ENCODE assay signal across 9 mouse cellular contexts in genomic region chr17:36193546-36194141, GRCm38 (mm10). TPM values are rescaled to one million over a fixed set of nuclear protein-coding genes. Genes with fewer than 3 reads are reported as not detected.
A peak's percentile ranks its signal among the peaks of the same experiment; 100 is the strongest.
DNase-seq lines count a peak whose midpoint lies in the region; ATAC-seq and TF ChIP-seq lines count a peak whose summit lies in the region.
"Had no signal": no experiment of that assay in that cellular context is flagged by ENCODE, and none has a peak within 500 bp of the region (broad histone marks: within the 10 kb centered on the region; RNA-seq: fewer than 3 reads in every experiment).

No protein-coding gene starts in this region.

- TF ChIP-seq POLR2A in spleen, adult 2 months (IDR thresholded peaks at IDR 0.05; ENCODE audit: low read depth, low read length): no peak

- 25% methylated on average over 8 of the region's 8 CpGs for WGBS in heart, embryonic 12.5 days
- WGBS in intestine, postnatal 0 days: 22% methylated on average over 8 of the region's 8 CpGs
- 35% methylated on average over 8 of the region's 8 CpGs for WGBS in midbrain, embryonic 16.5 days
- 24% methylated on average over 8 of the region's 8 CpGs for WGBS in spleen, adult 2 months

- peak; percentile 89 for TF ChIP-seq CTCF in intestine, postnatal 0 days (IDR thresholded peaks at IDR 0.05; ENCODE audit: low read depth)
- peak; percentile 76; the same call in 1 of the 2 replicates for TF ChIP-seq CTCF in spleen, adult 2 months (IDR thresholded peaks at IDR 0.05; ENCODE audit: extremely low read depth, insufficient read depth, insufficient read length, insufficient replicate concordance)

- no peak overlapping the region for H3K9ac ChIP-seq in heart, embryonic 12.5 days
- no peak overlapping the region for H3K9ac ChIP-seq in intestine, postnatal 0 days (ENCODE audit: low read depth, low read length)
- no peak overlapping the region for H3K9ac ChIP-seq in midbrain, embryonic 16.5 days (ENCODE audit: low read depth, low read length)
- H3K9ac ChIP-seq: liver, embryonic 15.5 days had no signal

- ATAC-seq in heart, embryonic 12.5 days (ENCODE audit: insufficient number of reproducible peaks, low FRiP score): no peak
- ATAC-seq in erythroid progenitor cell, adult 5-6 weeks (replicated peaks; ENCODE audit: low FRiP score, poor library complexity, severe bottlenecking): peak; percentile 64; the same call in 1 of the 2 replicates
- ATAC-seq in intestine, postnatal 0 days: no peak
- peak; percentile 66; the same call in 1 of the 2 replicates for ATAC-seq in midbrain, embryonic 16.5 days

- intact Hi-C loops in left cerebral cortex, postnatal 36 days (cut with DNase I): loop anchor here (10.0 kb wide), 2 partner anchors 129 to 199 kb away; no protein-coding TSS in a partner anchor

- DNase-seq in heart, adult 8-10 months (ENCODE audit: low spot score): peak; percentile 27
- peak; percentile 73 for DNase-seq in adrenal gland, postnatal 10 days
- peak; percentile 21 to 30 for DNase-seq in left cerebral cortex, postnatal 36 days (ENCODE audit: low spot score in 2 of 2)
- DNase-seq in spleen, adult 2 months (ENCODE audit: low read depth in 1 of 2, low spot score in 2 of 2): peak; percentile 53 to 58

- H3K4me1 ChIP-seq in heart, embryonic 12.5 days (replicated peaks): no peaks in the 10 kb centered on the region
- no peaks in the 10 kb centered on the region for H3K4me1 ChIP-seq in intestine, postnatal 0 days (replicated peaks; ENCODE audit: control insufficient read depth, insufficient read depth, low read length)
- no peaks in the 10 kb centered on the region for H3K4me1 ChIP-seq in midbrain, embryonic 16.5 days (ENCODE audit: control insufficient read depth, insufficient read depth, low read length)
- peaks cover 4% of the 10 kb centered on the region; the same call in 1 of the 2 replicates for H3K4me1 ChIP-seq in spleen, adult 2 months (ENCODE audit: control insufficient read depth, insufficient read depth, insufficient read length)
- H3K4me1 ChIP-seq: liver, embryonic 15.5 days had no signal

- no peaks in the 10 kb centered on the region for H3K36me3 ChIP-seq in heart, embryonic 12.5 days
- H3K36me3 ChIP-seq in intestine, postnatal 0 days (ENCODE audit: control insufficient read depth, insufficient read depth): no peaks in the 10 kb centered on the region
- H3K36me3 ChIP-seq in midbrain, embryonic 16.5 days (ENCODE audit: control insufficient read depth, insufficient read depth, low read length): no peaks in the 10 kb centered on the region
- no peaks in the 10 kb centered on the region for H3K36me3 ChIP-seq in spleen, adult 2 months (ENCODE audit: control insufficient read depth, insufficient read depth, low read length)
- H3K36me3 ChIP-seq: liver, embryonic 15.5 days had no signal

- H3K4me2 ChIP-seq in heart, embryonic 12.5 days: no peak overlapping the region
- no peak overlapping the region for H3K4me2 ChIP-seq in intestine, postnatal 0 days (replicated peaks; ENCODE audit: low read depth)
- no peak overlapping the region for H3K4me2 ChIP-seq in midbrain, embryonic 16.5 days (ENCODE audit: low read length)
- H3K4me2 ChIP-seq: liver, embryonic 15.5 days had no signal

- H3K4me3 ChIP-seq in heart, embryonic 12.5 days: no peak overlapping the region
- no peak overlapping the region for H3K4me3 ChIP-seq in intestine, postnatal 0 days (ENCODE audit: low read depth, low read length)
- no peak overlapping the region for H3K4me3 ChIP-seq in midbrain, embryonic 16.5 days (ENCODE audit: low read depth, low read length)
- H3K4me3 ChIP-seq in spleen, adult 2 months (ENCODE audit: extremely low read depth, insufficient read depth, insufficient read length): no peak overlapping the region
- H3K4me3 ChIP-seq: liver, embryonic 15.5 days had no signal

- H3K27me3 ChIP-seq in heart, embryonic 12.5 days (replicated peaks): peaks cover 77% of the 10 kb centered on the region
- H3K27me3 ChIP-seq in intestine, postnatal 0 days (replicated peaks; ENCODE audit: control insufficient read depth, insufficient read depth, low read length): no peaks in the 10 kb centered on the region
- H3K27me3 ChIP-seq in midbrain, embryonic 16.5 days (ENCODE audit: control insufficient read depth, insufficient read depth, low read depth, low read length): peaks cover 8% of the 10 kb centered on the region
- H3K27me3 ChIP-seq in spleen, adult 2 months (ENCODE audit: control insufficient read depth, insufficient read depth, low read length): no peaks in the 10 kb centered on the region

- no peaks in the 10 kb centered on the region for H3K9me3 ChIP-seq in heart, embryonic 12.5 days (replicated peaks)
- no peaks in the 10 kb centered on the region for H3K9me3 ChIP-seq in intestine, postnatal 0 days (ENCODE audit: control insufficient read depth)
- no peaks in the 10 kb centered on the region for H3K9me3 ChIP-seq in midbrain, embryonic 16.5 days (replicated peaks; ENCODE audit: control insufficient read depth, low read length, poor library complexity, severe bottlenecking)
- H3K9me3 ChIP-seq: liver, embryonic 15.5 days had no signal

- H3K27ac ChIP-seq in heart, embryonic 12.5 days (ENCODE audit: poor library complexity, severe bottlenecking): no peak overlapping the region
- no peak overlapping the region for H3K27ac ChIP-seq in intestine, postnatal 0 days (ENCODE audit: low read depth, low read length)
- H3K27ac ChIP-seq in midbrain, embryonic 16.5 days (ENCODE audit: low read length): no peak overlapping the region
- no peak overlapping the region for H3K27ac ChIP-seq in spleen, adult 2 months (ENCODE audit: insufficient read depth, low read length)
- H3K27ac ChIP-seq: liver, embryonic 15.5 days had no signal

RNA-seq across cellular contexts. Expression of gene H2-T3, which starts 3.6 kb away (rescaled TPM):
- not detected for total RNA-seq in heart, adult 8-10 months (2022)
- not detected in 2 replicates for polyA plus RNA-seq in heart, embryonic 12.5 days (2016; fragmentation: Nextera tagmentation; extraction: Ambion mirVana)
- total RNA-seq in adrenal gland, postnatal 10 days (2021): not detected
- total RNA-seq in erythroid progenitor cell, adult 5-6 weeks (2015; ENCODE audit: low replicate concordance): not detected in 2 replicates
- total RNA-seq in erythroid progenitor cell, adult 5-6 weeks (2017; ENCODE audit: low replicate concordance): not detected in 2 replicates
- 53.3 and 65.3 TPM in 2 replicates for polyA plus RNA-seq in intestine, postnatal 0 days (2015; fragmentation: Nextera tagmentation; extraction: Ambion mirVana)
- not detected for total RNA-seq in left cerebral cortex, postnatal 36 days (2021)
- not detected in 2 replicates for polyA plus RNA-seq in midbrain, embryonic 16.5 days (2015; fragmentation: Nextera tagmentation; extraction: Ambion mirVana)
- polyA plus RNA-seq in spleen, adult 2 months (2012; rRNA removed): not detected in 2 replicates
- polyA plus RNA-seq: liver, embryonic 15.5 days had no signal

RNA-seq across cellular contexts. Expression of gene Gm8909, which starts 25.3 kb away (rescaled TPM):
- not detected for total RNA-seq in heart, adult 8-10 months (2022)
- polyA plus RNA-seq in heart, embryonic 12.5 days (2016; fragmentation: Nextera tagmentation; extraction: Ambion mirVana): 0.18 TPM in 1 of 2 replicates, not detected in the other
- total RNA-seq in adrenal gland, postnatal 10 days (2021): under 1 TPM in 1 of 2 experiments, not detected in 1; 0.33 TPM
- not detected in 2 replicates for total RNA-seq in erythroid progenitor cell, adult 5-6 weeks (2015; ENCODE audit: low replicate concordance)
- total RNA-seq in erythroid progenitor cell, adult 5-6 weeks (2017; ENCODE audit: low replicate concordance): not detected in 2 replicates
- polyA plus RNA-seq in intestine, postnatal 0 days (2015; fragmentation: Nextera tagmentation; extraction: Ambion mirVana): 28.7 and 31.1 TPM in 2 replicates
- total RNA-seq in left cerebral cortex, postnatal 36 days (2021): not detected
- not detected in 2 replicates for polyA plus RNA-seq in midbrain, embryonic 16.5 days (2015; fragmentation: Nextera tagmentation; extraction: Ambion mirVana)
- 0.15 TPM in 1 of 2 replicates, not detected in the other for polyA plus RNA-seq in spleen, adult 2 months (2012; rRNA removed)
- polyA plus RNA-seq: liver, embryonic 15.5 days had no signal

Comparison
In these comparisons a context has a peak if more than half of its experiments do, and no peak if none do; other contexts are left out.
1. ATAC-seq: peak in erythroid progenitor cell, adult 5-6 weeks (single experiment) and midbrain, embryonic 16.5 days (single experiment); none in heart, embryonic 12.5 days (single experiment) and intestine, postnatal 0 days (single experiment).
2. Peak in every context shown above with its lines, with median percentiles within 50 percentile points of each other: DNase-seq.